Mouse (Mus musculus) Patski (cell line): ENCODE data around the gene Smg5. TPM values are rescaled to one million over a fixed set of nuclear protein-coding genes. Genes with fewer than 3 reads are reported as not detected.
"Not testable (repeated sequence)": the region's sequence is repeated elsewhere in the genome, so short reads cannot be mapped to it uniquely, and the experiment has no call there.

Source experiments
- ATAC-seq: fragments of 100-300 bp; one replicate; pipeline ENCODE4 v1.8.0; 2021
- CTCF ChIA-PET: fragments of 350-600 bp; sonication (Branson Sonifier 250); formaldehyde crosslinking; loops from one replicate; lab custom pipeline; 2022; ENCODE audit warnings: inconsistent platforms; lab: Charles Lee
- POLR2A ChIA-PET: fragments of 350-600 bp; sonication (Branson Sonifier 250); formaldehyde crosslinking; loops from one replicate; lab custom pipeline; 2022; ENCODE audit warnings: antibody characterized with exemption, inconsistent platforms; lab: Charles Lee
- DNase-seq: peaks from one replicate; pipeline ENCODE4 v3.0.0-alpha.2; 2011; ENCODE audit warnings: low read depth, low spot score
- H3K27me3 ChIP-seq: fragments of 371-371 bp; one replicate; pipeline ENCODE4 v1.5.1; 2021
- CTCF ChIP-seq: fragments of 100-300 bp; IDR thresholded peaks from one replicate; pipeline ENCODE4 v1.5.1; 2021
- in situ Hi-C: fragments of 300-500 bp; cut with MboI; formaldehyde crosslinking; loops from 3 replicates; pipeline ENCODE4 v1.11.1; 2018; ENCODE audit warnings: low pct_unique_long_range_greater_than_20kb, mixed read lengths
- polyA plus RNA-seq: library from polyadenylated mRNA; unstranded; gene quantifications from one replicate; pipeline ENCODE4 v1.2.3, GENCODE M21; 2021

Gene Smg5
- polyA plus RNA-seq, result 90.1 TPM

- in situ Hi-C loops, result no loop called here
- ChIA-PET POLR2A (interaction anchor here (0.6 to 4.7 kb wide), 12 partner anchors 11 to 194 kb away, joined by 3 to 27 read pairs (median 4); partner anchors contain the start of genes Cct3, Glmp and Tsacc), CTCF (interaction anchor here (1.1 to 2.4 kb wide), 4 partner anchors 11 to 186 kb away, joined by 3 to 9 read pairs (median 4); no protein-coding TSS in a partner anchor)
- DNase-seq (peak; percentile 93), ATAC-seq (peak; percentile 76)
- no peaks in the 10 kb centered on the region for H3K27me3 ChIP-seq
- TF ChIP-seq CTCF, result no peak
Observed at GRCm38 (mm10) chr3:88336058-88337013, at the start of gene Smg5, which contains the start of gene Tmem79. TSS of gene Smg5 (plus strand) at chr3:88336260. TSS of gene Tmem79 (minus strand) at chr3:88336148.

- ATAC-seq, result no peak
- TF ChIP-seq CTCF, result no peak
- in situ Hi-C loops, result no loop called here
- POLR2A ChIA-PET, result interaction anchor here (1.0 to 1.1 kb wide), 2 partner anchors 9 to 10 kb away, joined by 3 to 4 read pairs; partner anchors contain the start of genes Cct3 and Tsacc
- no peaks in the 10 kb centered on the region for H3K27me3 ChIP-seq
- CTCF ChIA-PET, result interaction anchor here (1.1 kb wide), 1 partner anchor 41 kb away, joined by 4 read pairs; no protein-coding TSS in a partner anchor
- no peak for DNase-seq
Observed at GRCm38 (mm10) chr3:88287110-88287509, 49.0 kb upstream of the Smg5 start, which contains the start of gene Gm38392. TSS of gene Gm38392 (minus strand) at chr3:88287210.

GRCm38 (mm10) chr3:88288133-88288713 is 47.8 kb upstream of the Smg5 start:
- ChIA-PET CTCF (interaction anchor here (1.1 kb wide), 1 partner anchor 42 kb away, joined by 4 read pairs; no protein-coding TSS in a partner anchor), POLR2A (interaction anchor here (1.1 kb wide), 1 partner anchor 8 kb away, joined by 3 read pairs; the partner anchor contains the start of gene Tsacc)
- in situ Hi-C loops, ATAC-seq, H3K27me3 ChIP-seq, DNase-seq: not testable (repeated sequence)

GRCm38 (mm10) chr3:88291970-88292369 is 44.1 kb upstream of the Smg5 start:
- DNase-seq, result no peak

GRCm38 (mm10) chr3:88295272-88295671 is 40.8 kb upstream of the Smg5 start:
- ATAC-seq, POLR2A ChIA-PET, H3K27me3 ChIP-seq, CTCF ChIA-PET, in situ Hi-C loops, DNase-seq: not testable (repeated sequence)

More at GRCm38 (mm10) chr3:88291970-88292369, 44.1 kb upstream of the Smg5 start:
- no peak for ATAC-seq
- no peak for TF ChIP-seq CTCF
- in situ Hi-C loops, result no loop called here
- ChIA-PET POLR2A (no interaction called here), CTCF (interaction anchor here (1.1 kb wide), 1 partner anchor 49 kb away, joined by 3 read pairs; no protein-coding TSS in a partner anchor)
- H3K27me3 ChIP-seq, result no peaks in the 10 kb centered on the region

- in situ Hi-C loops, result no loop called here
- ATAC-seq (no peak), DNase-seq (no peak)
- no peaks in the 10 kb centered on the region for H3K27me3 ChIP-seq
- TF ChIP-seq CTCF, result no peak
- CTCF ChIA-PET, result interaction anchor here (1.1 to 1.2 kb wide), 2 partner anchors 25 to 31 kb away, joined by 3 read pairs; no protein-coding TSS in a partner anchor
- POLR2A ChIA-PET, result interaction anchor here (0.7 kb wide), 1 partner anchor 9 kb away, joined by 3 read pairs; the partner anchor contains the start of gene Gm38392
Observed at GRCm38 (mm10) chr3:88296110-88296560, 39.9 kb upstream of the Smg5 start.

- in situ Hi-C loops, result no loop called here
- no peak for TF ChIP-seq CTCF
- peak; percentile 88 for ATAC-seq
- ChIA-PET POLR2A (interaction anchor here (0.6 to 1.6 kb wide), 5 partner anchors 9 to 41 kb away, joined by 3 to 4 read pairs (median 3); partner anchors contain the start of gene Gm38392), CTCF (interaction anchor here (1.1 to 1.5 kb wide), 4 partner anchors 25 to 59 kb away, joined by 3 read pairs; no protein-coding TSS in a partner anchor)
- H3K27me3 ChIP-seq, result no peaks in the 10 kb centered on the region
- DNase-seq, result peak; percentile 100
Observed at GRCm38 (mm10) chr3:88296561-88297318, 39.3 kb upstream of the Smg5 start, which contains the start of the genes Tsacc and Cct3. TSS of gene Tsacc (minus strand) at chr3:88296999. TSS of gene Cct3 (plus strand) at chr3:88297116.

GRCm38 (mm10) chr3:88297321-88297851 is 38.7 kb upstream of the Smg5 start:
- ChIA-PET POLR2A (interaction anchor here (0.8 to 1.7 kb wide), 4 partner anchors 10 to 40 kb away, joined by 3 to 7 read pairs (median 4); partner anchors contain the start of genes Glmp and Gm38392), CTCF (interaction anchor here (1.1 to 1.7 kb wide), 3 partner anchors 26 to 60 kb away, joined by 3 to 4 read pairs (median 3); partner anchors contain the start of gene Glmp)
- DNase-seq (no peak), ATAC-seq (no peak)
- no peaks in the 10 kb centered on the region for H3K27me3 ChIP-seq
- in situ Hi-C loops, result no loop called here
- no peak for TF ChIP-seq CTCF

GRCm38 (mm10) chr3:88299172-88299571 is 36.9 kb upstream of the Smg5 start:
- in situ Hi-C loops, result no loop called here
- ChIA-PET CTCF (interaction anchor here (1.7 kb wide), 1 partner anchor 26 kb away, joined by 4 read pairs; the partner anchor contains the start of gene Glmp), POLR2A (interaction anchor here (1.7 kb wide), 1 partner anchor 26 kb away, joined by 7 read pairs; the partner anchor contains the start of gene Glmp)
- no peaks in the 10 kb centered on the region for H3K27me3 ChIP-seq
- no peak for TF ChIP-seq CTCF
- ATAC-seq (no peak), DNase-seq (no peak)
